Mouse (Mus musculus) neural tube, embryonic 10.5 days (tissue): ENCODE data around the gene Cpne4.

Experiments
- DNase-seq: peaks from one replicate; pipeline ENCODE4 v3.0.0-alpha.2; 2017; ENCODE audit warnings: low spot score; ENCODE audit errors: extremely low spot score

The Cpne4 gene

GRCm38 (mm10) chr9:104687051-104687450 lies 140.0 kb downstream of the Cpne4 start:
- DNase-seq, result no peak

- no peak for DNase-seq
These were observed 146.1 kb downstream of the Cpne4 start for GRCm38 (mm10) chr9:104693145-104693544.

GRCm38 (mm10) chr9:104710831-104711230 lies 163.7 kb downstream of the Cpne4 start:
- no peak for DNase-seq

GRCm38 (mm10) chr9:104725311-104725710 lies 178.2 kb downstream of the Cpne4 start:
- DNase-seq, result no peak

GRCm38 (mm10) chr9:104742661-104743380 lies 195.7 kb downstream of the Cpne4 start:
- no peak for DNase-seq

- DNase-seq, result no peak
These were observed 208.4 kb downstream of the Cpne4 start for GRCm38 (mm10) chr9:104755519-104755918.

- no peak for DNase-seq
These were observed 212.9 kb downstream of the Cpne4 start for GRCm38 (mm10) chr9:104760031-104760430.

GRCm38 (mm10) chr9:104776198-104776815 lies 229.2 kb downstream of the Cpne4 start:
- no peak for DNase-seq

- DNase-seq, result no peak
These were observed 230.0 kb downstream of the Cpne4 start for GRCm38 (mm10) chr9:104777135-104777534.

GRCm38 (mm10) chr9:104777780-104778179 lies 230.7 kb downstream of the Cpne4 start:
- no peak for DNase-seq

GRCm38 (mm10) chr9:104796601-104797000 lies 249.5 kb downstream of the Cpne4 start:
- no peak for DNase-seq

GRCm38 (mm10) chr9:104804776-104805175 lies 257.7 kb downstream of the Cpne4 start:
- DNase-seq, result no peak

GRCm38 (mm10) chr9:104814681-104815080 lies 267.6 kb downstream of the Cpne4 start:
- no peak for DNase-seq

- no peak for DNase-seq
These were observed 281.6 kb downstream of the Cpne4 start for GRCm38 (mm10) chr9:104828646-104829045.

- no peak for DNase-seq
These were observed 286.0 kb downstream of the Cpne4 start for GRCm38 (mm10) chr9:104832934-104833539.

- DNase-seq, result peak; percentile 19
These were observed 290.8 kb downstream of the Cpne4 start for GRCm38 (mm10) chr9:104837931-104838330.

GRCm38 (mm10) chr9:104841278-104841677 lies 294.2 kb downstream of the Cpne4 start:
- no peak for DNase-seq

GRCm38 (mm10) chr9:104845226-104845930 lies 298.3 kb downstream of the Cpne4 start:
- DNase-seq, result no peak

- DNase-seq, result no peak
These were observed 306.6 kb downstream of the Cpne4 start for GRCm38 (mm10) chr9:104853701-104854100.

GRCm38 (mm10) chr9:104854245-104854921 lies 307.3 kb downstream of the Cpne4 start:
- no peak for DNase-seq

- no peak for DNase-seq
These were observed 318.7 kb downstream of the Cpne4 start for GRCm38 (mm10) chr9:104865830-104866229.
